Mouse (Mus musculus) bone marrow, adult 2 months (tissue): ENCODE results near the gene L3mbtl4.

Experiments
- CTCF ChIP-seq: fragments of 200-500 bp; IDR thresholded peaks from 2 replicates; pipeline ENCODE4 v1.5.1; 2011; ENCODE audit warnings: low read length, control low read depth; ENCODE audit not compliant: control insufficient read depth, insufficient read depth
- POLR2A ChIP-seq: fragments of 200-500 bp; IDR thresholded peaks from 2 replicates; pipeline ENCODE4 v1.6.1; 2011; ENCODE audit warnings: low read depth, mild to moderate bottlenecking, control low read depth, low read length, borderline replicate concordance; ENCODE audit not compliant: control insufficient read depth

- TF ChIP-seq CTCF (no peak), POLR2A (no peak)
These were observed 7.3 kb downstream of the L3mbtl4 start for GRCm38 (mm10) chr17:68280915-68281314.
